Comparison of ENCODE assay signal across 9 mouse cellular contexts in the genomic region with DNA sequence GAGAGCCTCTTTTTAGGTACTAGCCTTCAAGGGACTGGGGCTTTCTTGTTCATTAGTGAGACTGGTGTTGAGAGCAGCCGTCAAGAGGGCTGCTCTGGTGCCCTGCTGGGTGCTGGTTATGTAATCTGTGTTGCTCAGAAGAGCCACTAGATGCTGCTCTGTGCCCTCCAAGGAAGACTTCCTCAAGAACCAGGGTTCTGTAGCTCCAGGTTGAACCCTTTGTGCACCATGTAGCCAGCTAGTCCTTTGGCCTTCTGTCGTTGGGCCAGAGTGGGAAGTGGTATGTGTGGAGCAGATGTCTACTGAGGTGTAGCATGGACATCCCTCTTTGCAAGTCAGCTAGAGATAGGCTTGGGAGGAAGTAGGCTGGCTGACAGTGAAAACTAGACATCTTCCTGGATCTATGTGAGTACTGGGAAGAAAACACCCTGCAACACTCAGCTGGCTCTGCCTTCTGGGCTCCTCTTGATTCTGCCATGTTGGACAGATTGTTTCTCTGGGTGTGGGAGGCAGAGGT. TPM values are rescaled to one million over a fixed set of nuclear protein-coding genes. Genes with fewer than 3 reads are reported as not detected.
A peak's percentile ranks its signal among the peaks of the same experiment; 100 is the strongest.
DNase-seq lines count a peak whose midpoint lies in the region; ATAC-seq and TF ChIP-seq lines count a peak whose summit lies in the region.
"Had no signal": no experiment of that assay in that cellular context is flagged by ENCODE, and none has a peak within 500 bp of the region (broad histone marks: within the 10 kb centered on the region; RNA-seq: fewer than 3 reads in every experiment).

No protein-coding gene starts in this region.

- TF ChIP-seq CTCF in heart, adult 2 months (IDR thresholded peaks at IDR 0.05): peak; percentile 50

- no peaks in the 10 kb centered on the region for H3K27me3 ChIP-seq in heart, adult 2 months (ENCODE audit: control insufficient read depth, insufficient read depth, low read length)
- no peaks in the 10 kb centered on the region for H3K27me3 ChIP-seq in forebrain, embryonic 16.5 days (replicated peaks; ENCODE audit: control insufficient read depth, insufficient read depth, low read length)

- no peak for TF ChIP-seq EP300 in heart, adult 2 months (IDR thresholded peaks at IDR 0.05; ENCODE audit: insufficient read depth, low read depth, low read length)

- no peak overlapping the region for H3K27ac ChIP-seq in heart, adult 2 months
- 0 out of 2 replicates have a peak overlapping the region, but pooled peaks have one; percentile 16 for H3K27ac ChIP-seq in forebrain, embryonic 16.5 days (ENCODE audit: low read length)
- H3K27ac ChIP-seq: lung, embryonic 15.5 days had no signal

- H3K4me3 ChIP-seq in heart, adult 2 months: no peak overlapping the region
- H3K4me3 ChIP-seq in forebrain, embryonic 16.5 days (replicated peaks; ENCODE audit: low read length): no peak overlapping the region
- H3K4me3 ChIP-seq: lung, embryonic 15.5 days had no signal

- no peak for TF ChIP-seq POLR2A in heart, adult 2 months (IDR thresholded peaks at IDR 0.05; ENCODE audit: insufficient read depth, low read depth, low read length)

- no peaks in the 10 kb centered on the region for H3K9me3 ChIP-seq in forebrain, embryonic 16.5 days (ENCODE audit: control insufficient read depth, low read length)
- H3K9me3 ChIP-seq: lung, embryonic 15.5 days had no signal

- H3K36me3 ChIP-seq in heart, adult 2 months (ENCODE audit: control insufficient read depth, insufficient read depth, low read length): no peaks in the 10 kb centered on the region
- peaks cover 8% of the 10 kb centered on the region; the same call in 1 of the 2 replicates for H3K36me3 ChIP-seq in forebrain, embryonic 16.5 days (ENCODE audit: control insufficient read depth, insufficient read depth)

- intact Hi-C loops in heart, adult 2 months (cut with DNase I): no loop called here

- no peak for DNase-seq in heart, adult 2 months
- DNase-seq in heart, adult 8-10 months (ENCODE audit: low spot score): no peak
- DNase-seq in right cerebral cortex, adult 18-20 months: peak; percentile 65
- DNase-seq in right cerebral cortex, postnatal 14 days: no peak
- peak; percentile 64 for DNase-seq in retina, postnatal 1 day
- DNase-seq in embryo, embryonic 11 days: no peak
- DNase-seq in urinary bladder, postnatal 10 days (ENCODE audit: low spot score): no peak

- H3K9ac ChIP-seq in heart, adult 2 months (ENCODE audit: low read depth, low read length): no peak overlapping the region
- H3K9ac ChIP-seq in forebrain, embryonic 16.5 days (replicated peaks; ENCODE audit: low read depth, low read length): peak overlapping the region; percentile 22; the same call in 1 of the 2 replicates
- H3K9ac ChIP-seq: lung, embryonic 15.5 days had no signal

- ATAC-seq in forebrain, embryonic 16.5 days: no peak

- H3K79me2 ChIP-seq in heart, adult 2 months (replicated peaks; ENCODE audit: control insufficient read depth, insufficient read depth, low read length): no peaks in the 10 kb centered on the region

- H3K4me2 ChIP-seq in forebrain, embryonic 16.5 days (ENCODE audit: low read length): no peak overlapping the region
- H3K4me2 ChIP-seq: lung, embryonic 15.5 days had no signal

- H3K4me1 ChIP-seq in heart, adult 2 months (ENCODE audit: control insufficient read depth, insufficient read depth, low read length): peaks cover 5% of the 10 kb centered on the region
- peaks cover 12% of the 10 kb centered on the region for H3K4me1 ChIP-seq in forebrain, embryonic 16.5 days (replicated peaks; ENCODE audit: control insufficient read depth, insufficient read depth, low read length)

- 38% methylated on average over 2 of the region's 2 CpGs for WGBS in heart, adult 2 months
- WGBS in forebrain, embryonic 16.5 days: 43% methylated on average over 2 of the region's 2 CpGs

RNA-seq across cellular contexts. Expression of gene Cdk5r1, which starts 2.6 kb away (rescaled TPM):
- total RNA-seq in heart, adult 2 months (2021): 1 to 10 TPM in 1 of 2 experiments, under 1 TPM in 1; 0.84 to 2.3 TPM
- 0.61 and 0.85 TPM in 2 replicates for polyA plus RNA-seq in heart, adult 2 months (2012; rRNA removed)
- total RNA-seq in heart, adult 8-10 months (2022): 1 to 10 TPM in 2 of 4 experiments, under 1 TPM in 2; 0.85 to 4.1 (median 1.4) TPM
- 109 and 113 TPM in 2 replicates for polyA plus RNA-seq in forebrain, embryonic 16.5 days (2015; fragmentation: Nextera tagmentation; extraction: Ambion mirVana)

RNA-seq across cellular contexts. Expression of gene Psmd11, which starts 45.8 kb away (rescaled TPM):
- total RNA-seq in heart, adult 2 months (2021): 100 to 1,000 TPM in 1 of 2 experiments, 10 to 100 TPM in 1; 98.4 to 107 TPM
- 51.3 and 83.3 TPM in 2 replicates for polyA plus RNA-seq in heart, adult 2 months (2012; rRNA removed)
- total RNA-seq in heart, adult 8-10 months (2022): 100 to 1,000 TPM in 3 of 4 experiments, 10 to 100 TPM in 1; 99.6 to 118 (median 111) TPM
- 336 and 357 TPM in 2 replicates for polyA plus RNA-seq in forebrain, embryonic 16.5 days (2015; fragmentation: Nextera tagmentation; extraction: Ambion mirVana)

Comparison
In these comparisons a context has a peak if more than half of its experiments do, and no peak if none do; other contexts are left out.
1. DNase-seq: peak in right cerebral cortex, adult 18-20 months (single experiment) and retina, postnatal 1 day (single experiment); none in heart, adult 2 months (0 of 2), heart, adult 8-10 months (single experiment), right cerebral cortex, postnatal 14 days (single experiment), embryo, embryonic 11 days (single experiment) and urinary bladder, postnatal 10 days (single experiment).